Mouse (Mus musculus): Measurements from ENCODE around the gene Filip1l. TPM values are rescaled to one million over a fixed set of nuclear protein-coding genes. Genes with fewer than 3 reads are reported as not detected.
"Not testable (repeated sequence)": the region's sequence is repeated elsewhere in the genome, so short reads cannot be mapped to it uniquely, and the experiment has no call there.

Filip1l gene
- polyA plus RNA-seq, 1 experiment: 3.2 TPM

DNA sequence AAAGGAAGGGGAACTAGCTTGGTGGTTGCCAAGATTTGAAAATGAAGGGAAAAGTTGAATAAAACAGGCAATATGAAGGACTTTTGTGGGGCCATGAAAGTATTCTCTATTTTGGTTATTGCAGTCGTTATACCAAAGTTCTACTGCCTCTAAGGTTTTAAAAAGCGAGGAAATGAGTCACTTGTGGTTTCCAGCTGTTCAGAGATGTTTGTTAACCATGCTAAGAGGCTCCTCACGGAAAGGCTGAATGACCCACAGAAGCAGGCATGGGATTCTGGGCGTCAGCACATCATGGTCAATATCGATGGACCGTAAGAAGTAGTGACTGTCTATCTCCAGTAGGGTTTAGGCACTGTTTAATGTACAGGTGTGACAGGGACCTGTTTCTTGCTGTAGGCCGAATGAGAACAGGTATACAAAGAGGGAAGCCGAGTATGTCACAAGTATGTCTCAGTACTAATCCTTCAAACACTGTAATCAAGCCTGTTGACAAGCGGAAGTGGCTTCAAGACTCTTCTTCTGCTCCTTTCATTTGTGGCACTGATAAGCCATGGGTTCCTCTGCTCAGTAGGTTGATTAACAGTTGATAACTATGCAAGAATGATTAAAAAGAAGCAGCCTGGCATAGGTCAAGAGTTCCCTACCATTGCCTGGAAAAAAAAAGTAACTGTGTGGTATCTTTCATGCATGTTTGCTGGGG lies 25.9 kb downstream of the Filip1l start:
- no peaks in the 10 kb centered on the region for H3K36me3 ChIP-seq (ENCODE audit: control insufficient read depth, insufficient read depth, low read length)
- H3K4me1 ChIP-seq (ENCODE audit: control insufficient read depth, insufficient read depth, insufficient read length, low read length): no peaks in the 10 kb centered on the region
- no peak overlapping the region for H3K4me3 ChIP-seq (ENCODE audit: low read depth, low read length)
- no peak overlapping the region for H3K27ac ChIP-seq (ENCODE audit: insufficient read depth, low read depth, low read length)
- WGBS: 76% methylated on average over 9 of the region's 9 CpGs
- H3K27me3 ChIP-seq (ENCODE audit: control insufficient read depth, insufficient read depth, low read length): no peaks in the 10 kb centered on the region
- TF ChIP-seq CTCF (IDR thresholded peaks at IDR 0.05; ENCODE audit: extremely low read depth, insufficient read length, insufficient replicate concordance, low read depth, low read length) (no peak), POLR2A (IDR thresholded peaks at IDR 0.05; ENCODE audit: low read depth, low read length) (no peak)

DNA sequence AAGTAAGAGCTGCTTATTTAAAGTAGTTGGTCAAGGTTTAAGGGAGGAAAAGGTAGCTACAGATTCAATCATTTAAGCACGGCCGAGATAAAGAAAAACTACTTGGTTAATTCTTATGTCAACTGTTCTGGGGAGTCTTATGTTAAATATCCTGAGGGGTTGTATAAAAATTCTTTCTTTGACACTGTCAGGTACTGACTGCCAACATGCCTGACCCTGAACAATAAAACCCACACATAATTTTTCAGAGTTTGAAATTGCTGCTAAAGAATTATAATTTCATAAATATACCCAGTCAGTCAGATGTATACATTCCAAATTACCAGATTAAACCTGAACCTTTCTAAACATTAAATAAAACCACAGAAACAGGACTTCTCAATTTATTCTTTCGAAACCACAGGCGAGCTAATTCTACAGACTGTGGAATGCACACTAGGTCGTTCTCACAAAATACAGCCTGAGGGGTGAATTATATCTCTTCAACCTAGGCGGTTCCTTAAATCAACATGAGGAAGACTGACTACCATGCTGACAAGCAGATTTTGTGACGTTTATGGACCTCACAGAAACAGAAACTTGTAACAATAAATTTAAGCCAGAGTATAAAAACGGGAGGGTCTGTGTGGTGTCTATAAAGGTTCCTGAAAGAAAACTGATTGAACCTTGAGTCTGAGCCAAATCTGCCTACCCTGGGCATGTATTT lies 30.5 kb downstream of the Filip1l start:
- WGBS: 61% methylated on average over 8 of the region's 8 CpGs
- Histone ChIP-seq H3K36me3 (ENCODE audit: control insufficient read depth, insufficient read depth, low read length) (no peaks in the 10 kb centered on the region), H3K4me1 (ENCODE audit: control insufficient read depth, insufficient read depth, insufficient read length, low read length) (no peaks in the 10 kb centered on the region), H3K4me3 (ENCODE audit: low read depth, low read length) (no peak overlapping the region), H3K27me3 (ENCODE audit: control insufficient read depth, insufficient read depth, low read length) (no peaks in the 10 kb centered on the region), H3K27ac (ENCODE audit: insufficient read depth, low read depth, low read length) (no peak overlapping the region)
- TF ChIP-seq CTCF (IDR thresholded peaks at IDR 0.05; ENCODE audit: extremely low read depth, insufficient read length, insufficient replicate concordance, low read depth, low read length) (no peak), POLR2A (IDR thresholded peaks at IDR 0.05; ENCODE audit: low read depth, low read length) (no peak)

DNA sequence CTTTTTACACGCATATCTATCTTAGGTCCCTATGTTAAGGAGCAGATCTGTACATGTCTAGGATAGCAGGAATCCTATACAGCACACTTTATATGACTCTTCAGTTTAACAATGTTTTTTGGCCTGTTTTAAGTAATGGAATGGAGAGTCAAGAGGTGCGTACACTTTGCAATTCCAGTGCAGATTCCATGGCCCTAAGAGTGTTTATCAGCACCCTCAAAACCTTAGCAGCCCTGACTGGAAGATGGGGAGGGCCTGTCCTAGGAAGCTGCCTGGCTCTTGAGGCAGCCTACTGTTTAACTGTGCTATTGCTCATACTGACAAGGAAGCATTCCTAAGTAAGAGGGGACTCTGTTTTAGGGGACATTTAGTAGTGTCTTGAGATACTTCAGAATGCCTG lies 31.4 kb downstream of the Filip1l start:
- Histone ChIP-seq H3K4me3 (ENCODE audit: low read depth, low read length) (no peak overlapping the region), H3K27ac (ENCODE audit: insufficient read depth, low read depth, low read length) (no peak overlapping the region), H3K36me3 (ENCODE audit: control insufficient read depth, insufficient read depth, low read length) (no peaks in the 10 kb centered on the region), H3K27me3 (ENCODE audit: control insufficient read depth, insufficient read depth, low read length) (no peaks in the 10 kb centered on the region), H3K4me1 (ENCODE audit: control insufficient read depth, insufficient read depth, insufficient read length, low read length) (no peaks in the 10 kb centered on the region)
- TF ChIP-seq CTCF (IDR thresholded peaks at IDR 0.05; ENCODE audit: extremely low read depth, insufficient read length, insufficient replicate concordance, low read depth, low read length) (no peak), POLR2A (IDR thresholded peaks at IDR 0.05; ENCODE audit: low read depth, low read length) (no peak)
- 90% methylated on average over 2 of the region's 2 CpGs for WGBS

DNA sequence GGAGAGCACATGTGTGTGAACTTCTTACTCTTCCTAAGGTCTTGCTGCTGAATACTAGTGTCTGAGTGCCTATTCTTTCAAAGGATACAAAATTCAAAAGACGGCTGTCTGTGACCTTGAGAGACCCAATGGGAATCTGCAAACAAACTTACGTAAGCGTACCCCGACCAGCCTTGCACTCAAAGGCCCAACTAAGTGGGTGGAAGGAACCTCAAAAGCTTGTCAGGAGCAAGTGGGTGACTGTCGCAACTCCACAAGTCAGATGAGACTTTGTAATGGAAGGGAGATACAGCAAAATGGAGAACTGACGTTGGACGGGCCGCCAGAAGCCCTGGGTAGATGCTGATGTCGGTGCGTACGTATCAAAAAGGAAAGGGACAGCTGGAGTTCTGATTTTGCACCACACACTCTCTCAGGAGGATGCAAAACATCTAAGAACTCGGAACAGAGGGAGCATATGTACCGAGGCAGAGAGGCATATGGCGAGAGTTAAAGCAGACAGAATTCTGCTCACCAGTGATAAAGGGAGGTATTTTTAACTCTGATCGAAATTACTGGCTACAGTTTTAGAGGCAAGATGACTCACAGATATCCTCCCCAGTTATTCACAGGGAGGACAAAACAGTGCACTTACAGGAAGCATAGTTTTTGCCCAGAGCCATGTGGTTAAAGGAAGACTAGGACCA lies 36.8 kb downstream of the Filip1l start:
- Histone ChIP-seq H3K36me3 (ENCODE audit: control insufficient read depth, insufficient read depth, low read length) (no peaks in the 10 kb centered on the region), H3K27ac (ENCODE audit: insufficient read depth, low read depth, low read length) (no peak overlapping the region)
- 88% methylated on average over 15 of the region's 15 CpGs for WGBS

DNA sequence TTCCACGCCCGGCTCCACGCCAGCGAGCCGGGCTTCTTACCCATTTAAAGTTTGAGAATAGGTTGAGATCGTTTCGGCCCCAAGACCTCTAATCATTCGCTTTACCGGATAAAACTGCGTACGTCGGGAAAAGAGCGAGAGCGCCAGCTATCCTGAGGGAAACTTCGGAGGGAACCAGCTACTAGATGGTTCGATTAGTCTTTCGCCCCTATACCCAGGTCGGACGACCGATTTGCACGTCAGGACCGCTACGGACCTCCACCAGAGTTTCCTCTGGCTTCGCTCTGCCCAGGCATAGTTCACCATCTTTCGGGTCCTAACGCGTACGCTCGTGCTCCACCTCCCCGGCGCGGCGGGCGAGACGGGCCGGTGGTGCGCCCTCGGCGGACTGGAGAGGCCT lies 38.3 kb downstream of the Filip1l start:
- not testable (repeated sequence) for H3K36me3 ChIP-seq (ENCODE audit: control insufficient read depth, insufficient read depth, low read length); H3K4me3 ChIP-seq (ENCODE audit: low read depth, low read length); H3K4me1 ChIP-seq (ENCODE audit: control insufficient read depth, insufficient read depth, insufficient read length, low read length); H3K27me3 ChIP-seq (ENCODE audit: control insufficient read depth, insufficient read depth, low read length); H3K27ac ChIP-seq (ENCODE audit: insufficient read depth, low read depth, low read length)
- 33% methylated on average over 27 of the region's 39 CpGs for WGBS

More for the DNA sequence above, 36.8 kb downstream of the Filip1l start:
- TF ChIP-seq POLR2A (IDR thresholded peaks at IDR 0.05; ENCODE audit: low read depth, low read length): no peak
- Histone ChIP-seq H3K27me3 (ENCODE audit: control insufficient read depth, insufficient read depth, low read length) (no peaks in the 10 kb centered on the region), H3K4me1 (ENCODE audit: control insufficient read depth, insufficient read depth, insufficient read length, low read length) (no peaks in the 10 kb centered on the region), H3K4me3 (ENCODE audit: low read depth, low read length) (no peak overlapping the region)

DNA sequence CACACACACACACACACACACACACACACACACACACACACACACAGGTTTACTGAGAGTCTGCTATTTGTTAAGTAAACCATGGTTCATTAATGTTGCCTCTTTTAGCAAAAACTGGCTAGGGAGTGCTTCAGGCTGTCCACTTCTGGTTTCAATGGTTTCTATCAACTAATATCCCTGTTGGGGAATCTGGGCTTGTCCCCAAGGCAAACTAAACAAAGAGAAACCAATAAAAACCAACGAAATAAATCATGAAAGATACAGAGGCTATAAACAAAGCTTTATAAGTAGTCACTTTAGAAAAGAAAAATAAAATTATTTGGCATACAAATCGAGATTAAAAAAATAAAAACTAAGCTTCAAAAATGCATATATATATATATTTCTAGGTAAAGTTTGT lies 39.6 kb downstream of the Filip1l start:
- Histone ChIP-seq H3K27me3 (ENCODE audit: control insufficient read depth, insufficient read depth, low read length) (no peaks in the 10 kb centered on the region), H3K4me1 (ENCODE audit: control insufficient read depth, insufficient read depth, insufficient read length, low read length) (no peaks in the 10 kb centered on the region), H3K4me3 (ENCODE audit: low read depth, low read length) (no peak overlapping the region), H3K36me3 (ENCODE audit: control insufficient read depth, insufficient read depth, low read length) (no peaks in the 10 kb centered on the region), H3K27ac (ENCODE audit: insufficient read depth, low read depth, low read length) (no peak overlapping the region)
- 37% methylated on average over 2 of the region's 2 CpGs for WGBS
- no peak for TF ChIP-seq CTCF (IDR thresholded peaks at IDR 0.05; ENCODE audit: extremely low read depth, insufficient read length, insufficient replicate concordance, low read depth, low read length)
- no peak for TF ChIP-seq POLR2A (IDR thresholded peaks at IDR 0.05; ENCODE audit: low read depth, low read length)

DNA sequence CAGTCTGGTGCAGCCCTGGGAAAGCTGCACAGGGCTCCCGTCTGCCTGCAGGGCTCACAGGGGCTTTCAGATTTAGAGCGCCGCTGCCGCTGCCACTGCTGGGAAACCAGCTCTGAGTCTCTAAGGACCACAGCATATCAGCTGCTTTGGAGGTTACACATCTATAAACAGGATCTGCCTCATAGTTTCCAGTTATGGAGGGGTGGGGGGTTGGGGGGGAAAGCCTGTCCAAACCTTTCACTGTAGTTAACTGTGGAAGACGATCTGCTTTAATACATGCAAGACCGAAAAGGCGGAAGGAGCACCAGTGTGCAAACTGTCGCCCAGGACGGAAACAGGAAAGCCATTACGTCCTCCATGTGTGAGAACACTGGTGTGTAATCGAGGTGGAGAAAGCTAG lies 40.3 kb downstream of the Filip1l start:
- H3K27me3 ChIP-seq (ENCODE audit: control insufficient read depth, insufficient read depth, low read length): no peaks in the 10 kb centered on the region
- 64% methylated on average over 11 of the region's 11 CpGs for WGBS
- H3K27ac ChIP-seq (ENCODE audit: insufficient read depth, low read depth, low read length): peak overlapping the region; percentile 43
- H3K4me1 ChIP-seq (ENCODE audit: control insufficient read depth, insufficient read depth, insufficient read length, low read length): no peaks in the 10 kb centered on the region
- H3K4me3 ChIP-seq (ENCODE audit: low read depth, low read length): no peak overlapping the region
- H3K36me3 ChIP-seq (ENCODE audit: control insufficient read depth, insufficient read depth, low read length): no peaks in the 10 kb centered on the region
- no peak for TF ChIP-seq POLR2A (IDR thresholded peaks at IDR 0.05; ENCODE audit: low read depth, low read length)
- no peak for TF ChIP-seq CTCF (IDR thresholded peaks at IDR 0.05; ENCODE audit: extremely low read depth, insufficient read length, insufficient replicate concordance, low read depth, low read length)
